Mouse (Mus musculus) neutrophil, adult 5-6 weeks (primary cell): ENCODE measurements at regions not wholly inside any gene's neighbourhood (a gene's known extent, or its start where the extent isn't known, plus 50 kb on each side); places are given as distances from the start of the nearest gene placed in this dataset.

ENCODE experiments used
- ATAC-seq: fragments of 151-379, 151-347 bp; 2 replicates; pipeline ENCODE4 v1.8.0; 2017; ENCODE audit warnings: mild to moderate bottlenecking, moderate TSS enrichment; ENCODE audit not compliant: insufficient number of reproducible peaks, poor library complexity, low FRiP score, severe bottlenecking; ENCODE audit errors: extremely low read depth

- ATAC-seq = peak; percentile 78
Observed at GRCm38 (mm10) chrX:4136135-4136534, 60.2 kb upstream of the Btbd35f28 start.
